Mouse (Mus musculus): ENCODE results near the gene Sox1. TPM values are rescaled to one million over a fixed set of nuclear protein-coding genes. Genes with fewer than 3 reads are reported as not detected.

The Sox1 gene
- total and polyA plus RNA-seq, 3 experiments, result 0.05 TPM; not detected in 2

- TF ChIP-seq GATA2 (IDR thresholded peaks at IDR 0.05; ENCODE audit: borderline replicate concordance, low read depth, low read length), result no peak
- Histone ChIP-seq H3K9me3 (replicated peaks) (no peaks in the 10 kb centered on the region), H3K4me3 (ENCODE audit: low read depth, low read length) (no peak overlapping the region), H3K36me3 (replicated peaks) (no peaks in the 10 kb centered on the region), H3K4me1 (ENCODE audit: insufficient read depth, low read depth, low read length) (no peaks in the 10 kb centered on the region), H3K27me3 (ENCODE audit: insufficient read depth, low read length) (no peaks in the 10 kb centered on the region; the same call in 1 of the 2 replicates)
- ATAC-seq (ENCODE audit: extremely low read depth, insufficient number of reproducible peaks, low FRiP score, poor library complexity, severe bottlenecking) (no peak), DNase-seq (ENCODE audit: low spot score) (no peak)
Measured at GRCm38 (mm10) chr8:12431738-12432055, 36.6 kb downstream of the Sox1 start.

- DNase-seq (ENCODE audit: low spot score) (no peak), ATAC-seq (ENCODE audit: extremely low read depth, insufficient number of reproducible peaks, low FRiP score, poor library complexity, severe bottlenecking) (no peak)
- no peak overlapping the region for H3K4me3 ChIP-seq (ENCODE audit: low read depth, low read length)
- TF ChIP-seq TAL1 (conservative IDR thresholded peaks at IDR 0.05; ENCODE audit: low read depth, low read length) (no peak), GATA2 (IDR thresholded peaks at IDR 0.05; ENCODE audit: borderline replicate concordance, low read depth, low read length) (no peak), GATA1 (IDR thresholded peaks at IDR 0.05; ENCODE audit: borderline replicate concordance, low read length) (no peak), CTCF (IDR thresholded peaks at IDR 0.05; ENCODE audit: low read depth, low read length) (no peak), POLR2AphosphoS5 (IDR thresholded peaks at IDR 0.05; ENCODE audit: insufficient replicate concordance, low read depth, low read length) (no peak)
- H3K27me3 ChIP-seq (ENCODE audit: insufficient read depth, low read length), result no peaks in the 10 kb centered on the region; the same call in 1 of the 2 replicates
- H3K9me3 ChIP-seq (replicated peaks), result no peaks in the 10 kb centered on the region
- no peaks in the 10 kb centered on the region for H3K36me3 ChIP-seq (replicated peaks)
- H3K4me1 ChIP-seq (ENCODE audit: insufficient read depth, low read depth, low read length), result no peaks in the 10 kb centered on the region
Measured at GRCm38 (mm10) chr8:12432546-12432945, 37.5 kb downstream of the Sox1 start.

- Histone ChIP-seq H3K4me1 (ENCODE audit: insufficient read depth, low read depth, low read length) (no peaks in the 10 kb centered on the region), H3K36me3 (replicated peaks) (no peaks in the 10 kb centered on the region), H3K4me3 (ENCODE audit: low read depth, low read length) (no peak overlapping the region), H3K9me3 (replicated peaks) (no peaks in the 10 kb centered on the region), H3K27me3 (ENCODE audit: insufficient read depth, low read length) (no peaks in the 10 kb centered on the region; the same call in 1 of the 2 replicates)
- no peak for ATAC-seq (ENCODE audit: extremely low read depth, insufficient number of reproducible peaks, low FRiP score, poor library complexity, severe bottlenecking)
- no peak for TF ChIP-seq POLR2AphosphoS5 (IDR thresholded peaks at IDR 0.05; ENCODE audit: insufficient replicate concordance, low read depth, low read length)
- no peak for TF ChIP-seq GATA1 (IDR thresholded peaks at IDR 0.05; ENCODE audit: borderline replicate concordance, low read length)
- no peak for TF ChIP-seq GATA2 (IDR thresholded peaks at IDR 0.05; ENCODE audit: borderline replicate concordance, low read depth, low read length)
- TF ChIP-seq TAL1 (conservative IDR thresholded peaks at IDR 0.05; ENCODE audit: low read depth, low read length), result no peak
- DNase-seq (ENCODE audit: low spot score), result no peak
Measured at GRCm38 (mm10) chr8:12434771-12435170, 39.7 kb downstream of the Sox1 start.

- Histone ChIP-seq H3K4me3 (ENCODE audit: low read depth, low read length) (no peak overlapping the region), H3K27me3 (ENCODE audit: insufficient read depth, low read length) (no peaks in the 10 kb centered on the region), H3K4me1 (ENCODE audit: insufficient read depth, low read depth, low read length) (no peaks in the 10 kb centered on the region), H3K9me3 (replicated peaks) (no peaks in the 10 kb centered on the region), H3K36me3 (replicated peaks) (no peaks in the 10 kb centered on the region)
- ATAC-seq (ENCODE audit: extremely low read depth, insufficient number of reproducible peaks, low FRiP score, poor library complexity, severe bottlenecking) (no peak), DNase-seq (ENCODE audit: low spot score) (no peak)
- no peak for TF ChIP-seq CTCF (IDR thresholded peaks at IDR 0.05; ENCODE audit: low read depth, low read length)
- no peak for TF ChIP-seq GATA2 (IDR thresholded peaks at IDR 0.05; ENCODE audit: borderline replicate concordance, low read depth, low read length)
- no peak for TF ChIP-seq TAL1 (conservative IDR thresholded peaks at IDR 0.05; ENCODE audit: low read depth, low read length)
- TF ChIP-seq GATA1 (IDR thresholded peaks at IDR 0.05; ENCODE audit: borderline replicate concordance, low read length), result no peak
- TF ChIP-seq POLR2AphosphoS5 (IDR thresholded peaks at IDR 0.05; ENCODE audit: insufficient replicate concordance, low read depth, low read length), result no peak
Measured at GRCm38 (mm10) chr8:12438021-12438420, 42.9 kb downstream of the Sox1 start.

GRCm38 (mm10) chr8:12439044-12439443 is 43.9 kb downstream of the Sox1 start:
- peak; percentile 3 for DNase-seq (ENCODE audit: low spot score)
- Histone ChIP-seq H3K9me3 (replicated peaks) (no peaks in the 10 kb centered on the region), H3K4me3 (ENCODE audit: low read depth, low read length) (no peak overlapping the region), H3K4me1 (ENCODE audit: insufficient read depth, low read depth, low read length) (no peaks in the 10 kb centered on the region), H3K27me3 (ENCODE audit: insufficient read depth, low read length) (no peaks in the 10 kb centered on the region), H3K36me3 (replicated peaks) (no peaks in the 10 kb centered on the region)
- ATAC-seq (ENCODE audit: extremely low read depth, insufficient number of reproducible peaks, low FRiP score, poor library complexity, severe bottlenecking), result no peak
- no peak for TF ChIP-seq CTCF (IDR thresholded peaks at IDR 0.05; ENCODE audit: low read depth, low read length)
- no peak for TF ChIP-seq TAL1 (conservative IDR thresholded peaks at IDR 0.05; ENCODE audit: low read depth, low read length)

GRCm38 (mm10) chr8:12439846-12440245 is 44.8 kb downstream of the Sox1 start:
- TF ChIP-seq CTCF (IDR thresholded peaks at IDR 0.05; ENCODE audit: low read depth, low read length) (no peak), TAL1 (conservative IDR thresholded peaks at IDR 0.05; ENCODE audit: low read depth, low read length) (no peak), GATA1 (IDR thresholded peaks at IDR 0.05; ENCODE audit: borderline replicate concordance, low read length) (no peak), GATA2 (IDR thresholded peaks at IDR 0.05; ENCODE audit: borderline replicate concordance, low read depth, low read length) (no peak), POLR2AphosphoS5 (IDR thresholded peaks at IDR 0.05; ENCODE audit: insufficient replicate concordance, low read depth, low read length) (no peak)
- ATAC-seq (ENCODE audit: extremely low read depth, insufficient number of reproducible peaks, low FRiP score, poor library complexity, severe bottlenecking), result no peak
- Histone ChIP-seq H3K4me1 (ENCODE audit: insufficient read depth, low read depth, low read length) (no peaks in the 10 kb centered on the region), H3K27me3 (ENCODE audit: insufficient read depth, low read length) (no peaks in the 10 kb centered on the region), H3K36me3 (replicated peaks) (no peaks in the 10 kb centered on the region), H3K4me3 (ENCODE audit: low read depth, low read length) (no peak overlapping the region), H3K9me3 (replicated peaks) (no peaks in the 10 kb centered on the region)
- DNase-seq (ENCODE audit: low spot score), result no peak

- no peak overlapping the region for H3K4me3 ChIP-seq (ENCODE audit: low read depth, low read length)
- H3K27me3 ChIP-seq (ENCODE audit: insufficient read depth, low read length), result peaks cover 2% of the 10 kb centered on the region; the same call in 1 of the 2 replicates
- ATAC-seq (ENCODE audit: extremely low read depth, insufficient number of reproducible peaks, low FRiP score, poor library complexity, severe bottlenecking), result no peak
- no peak for TF ChIP-seq GATA2 (IDR thresholded peaks at IDR 0.05; ENCODE audit: borderline replicate concordance, low read depth, low read length)
- no peak for TF ChIP-seq POLR2AphosphoS5 (IDR thresholded peaks at IDR 0.05; ENCODE audit: insufficient replicate concordance, low read depth, low read length)
- no peak for TF ChIP-seq TAL1 (conservative IDR thresholded peaks at IDR 0.05; ENCODE audit: low read depth, low read length)
- no peak for TF ChIP-seq GATA1 (IDR thresholded peaks at IDR 0.05; ENCODE audit: borderline replicate concordance, low read length)
- TF ChIP-seq CTCF (IDR thresholded peaks at IDR 0.05; ENCODE audit: low read depth, low read length), result no peak
- no peaks in the 10 kb centered on the region for H3K9me3 ChIP-seq (replicated peaks)
- no peaks in the 10 kb centered on the region for H3K4me1 ChIP-seq (ENCODE audit: insufficient read depth, low read depth, low read length)
- H3K36me3 ChIP-seq (replicated peaks), result no peaks in the 10 kb centered on the region
- no peak for DNase-seq (ENCODE audit: low spot score)
Measured at GRCm38 (mm10) chr8:12440997-12441396, 45.9 kb downstream of the Sox1 start.

All from G1E (cell line).